8 mouse cellular contexts compared by ENCODE assay signal in genomic region chr17:40934420-40935231, GRCm38 (mm10). TPM values are rescaled to one million over a fixed set of nuclear protein-coding genes. Genes with fewer than 3 reads are reported as not detected.
DNase-seq lines count a peak whose midpoint lies in the region; ATAC-seq and TF ChIP-seq lines count a peak whose summit lies in the region.

Gene Mut, plus strand, starts transcription at chr17:40934685.
Gene Cenpq, minus strand, starts transcription at chr17:40935047.

- peak within 1 kb of the TSS; percentile 74 for H3K4me3 ChIP-seq in embryonic facial prominence, embryonic 13.5 days
- H3K4me3 ChIP-seq in kidney, adult 2 months (ENCODE audit: insufficient read depth, low read depth, low read length): peak within 1 kb of the TSS; percentile 90
- H3K4me3 ChIP-seq in limb, embryonic 12.5 days (replicated peaks): peak within 1 kb of the TSS; percentile 66
- peak within 1 kb of the TSS; percentile 78 for H3K4me3 ChIP-seq in midbrain, embryonic 15.5 days
- H3K4me3 ChIP-seq in spleen, adult 2 months (ENCODE audit: extremely low read depth, insufficient read depth, insufficient read length): peak within 1 kb of the TSS; percentile 86

- DNase-seq in 3134 (ENCODE audit: extremely low read depth, insufficient read length, low spot score): peak; percentile 98
- peak; percentile 97 to 98 for DNase-seq in adrenal gland, postnatal 36 days
- DNase-seq in heart, adult 18-20 months: peak; percentile 99
- DNase-seq in kidney, adult 2 months: peak; percentile 99
- DNase-seq in spleen, adult 2 months (ENCODE audit: low read depth in 1 of 2, low spot score in 2 of 2): peak; percentile 89 to 91

- H3K4me1 ChIP-seq in embryonic facial prominence, embryonic 13.5 days: peaks cover 7% of the 10 kb centered on the region
- H3K4me1 ChIP-seq in kidney, adult 2 months (ENCODE audit: control insufficient read depth, insufficient read depth, low read length): 0 out of 2 replicates have a peak, but pooled peaks cover 3% of the 10 kb centered on the region
- H3K4me1 ChIP-seq in limb, embryonic 12.5 days (replicated peaks): peaks cover 3% of the 10 kb centered on the region; the same call in 1 of the 2 replicates
- H3K4me1 ChIP-seq in midbrain, embryonic 15.5 days: peaks cover 14% of the 10 kb centered on the region
- no peaks in the 10 kb centered on the region for H3K4me1 ChIP-seq in spleen, adult 2 months (ENCODE audit: control insufficient read depth, insufficient read depth, insufficient read length)

- no peaks in the 10 kb centered on the region for H3K9me3 ChIP-seq in embryonic facial prominence, embryonic 13.5 days
- no peaks in the 10 kb centered on the region for H3K9me3 ChIP-seq in limb, embryonic 12.5 days
- H3K9me3 ChIP-seq in midbrain, embryonic 15.5 days: no peaks in the 10 kb centered on the region

- peak; percentile 42 for TF ChIP-seq POLR2A in kidney, adult 2 months (IDR thresholded peaks at IDR 0.05; ENCODE audit: low read depth, low read length)
- TF ChIP-seq POLR2A in spleen, adult 2 months (IDR thresholded peaks at IDR 0.05; ENCODE audit: low read depth, low read length): no peak; the same call in 1 of the 2 replicates

- no peak for TF ChIP-seq CTCF in kidney, adult 2 months (conservative IDR thresholded peaks at IDR 0.05; ENCODE audit: insufficient read depth, insufficient read length, low read depth, low read length)
- no peak for TF ChIP-seq CTCF in spleen, adult 2 months (IDR thresholded peaks at IDR 0.05; ENCODE audit: extremely low read depth, insufficient read depth, insufficient read length, insufficient replicate concordance)

- WGBS in embryonic facial prominence, embryonic 13.5 days: under 1% methylated on average over 50 of the region's 50 CpGs
- WGBS in kidney, adult 2 months: under 1% methylated on average over 50 of the region's 50 CpGs
- WGBS in limb, embryonic 12.5 days: under 1% methylated on average over 50 of the region's 50 CpGs
- under 1% methylated on average over 50 of the region's 50 CpGs for WGBS in midbrain, embryonic 15.5 days
- under 1% methylated on average over 50 of the region's 50 CpGs for WGBS in spleen, adult 2 months

- peak; percentile 99 for ATAC-seq in embryonic facial prominence, embryonic 13.5 days (ENCODE audit: insufficient number of reproducible peaks, insufficient read depth, low FRiP score, low TSS enrichment, low read depth)
- ATAC-seq in limb, embryonic 12.5 days (ENCODE audit: insufficient number of reproducible peaks, insufficient read depth, low FRiP score, low TSS enrichment, low read depth): peak; percentile 99
- ATAC-seq in midbrain, embryonic 15.5 days (replicated peaks): peak; percentile 100

- peak within 1 kb of the TSS; percentile 76 for H3K4me2 ChIP-seq in embryonic facial prominence, embryonic 13.5 days
- H3K4me2 ChIP-seq in limb, embryonic 12.5 days: peak within 1 kb of the TSS; percentile 75
- H3K4me2 ChIP-seq in midbrain, embryonic 15.5 days: peak within 1 kb of the TSS; percentile 85

- no peaks in the 10 kb centered on the region for H3K27me3 ChIP-seq in embryonic facial prominence, embryonic 13.5 days
- H3K27me3 ChIP-seq in kidney, adult 2 months (replicated peaks; ENCODE audit: control insufficient read depth, insufficient read depth, low read length): no peaks in the 10 kb centered on the region
- H3K27me3 ChIP-seq in limb, embryonic 12.5 days: no peaks in the 10 kb centered on the region
- H3K27me3 ChIP-seq in midbrain, embryonic 15.5 days (replicated peaks): no peaks in the 10 kb centered on the region
- no peaks in the 10 kb centered on the region for H3K27me3 ChIP-seq in spleen, adult 2 months (ENCODE audit: control insufficient read depth, insufficient read depth, low read length)

- peak within 1 kb of the TSS; percentile 78 for H3K9ac ChIP-seq in embryonic facial prominence, embryonic 13.5 days
- H3K9ac ChIP-seq in limb, embryonic 12.5 days (replicated peaks): peak within 1 kb of the TSS; percentile 66
- H3K9ac ChIP-seq in midbrain, embryonic 15.5 days: peak within 1 kb of the TSS; percentile 62

- peaks cover 18% of the 10 kb centered on the region for H3K36me3 ChIP-seq in embryonic facial prominence, embryonic 13.5 days
- H3K36me3 ChIP-seq in kidney, adult 2 months (ENCODE audit: control insufficient read depth, insufficient read depth, low read length): peaks cover 3% of the 10 kb centered on the region; the same call in 1 of the 2 replicates
- peaks cover 16% of the 10 kb centered on the region for H3K36me3 ChIP-seq in limb, embryonic 12.5 days
- no peaks in the 10 kb centered on the region for H3K36me3 ChIP-seq in midbrain, embryonic 15.5 days (replicated peaks)
- peaks cover 3% of the 10 kb centered on the region; the same call in 1 of the 2 replicates for H3K36me3 ChIP-seq in spleen, adult 2 months (ENCODE audit: control insufficient read depth, insufficient read depth, low read length)

- H3K27ac ChIP-seq in embryonic facial prominence, embryonic 13.5 days: peak within 1 kb of the TSS; percentile 96
- peak within 1 kb of the TSS; percentile 99 for H3K27ac ChIP-seq in kidney, adult 2 months (ENCODE audit: insufficient read depth, low read depth, low read length)
- peak within 1 kb of the TSS; percentile 93 for H3K27ac ChIP-seq in limb, embryonic 12.5 days
- peak within 1 kb of the TSS; percentile 94 for H3K27ac ChIP-seq in midbrain, embryonic 15.5 days
- peak within 1 kb of the TSS; percentile 76 for H3K27ac ChIP-seq in spleen, adult 2 months (ENCODE audit: insufficient read depth, low read length)

RNA-seq across cellular contexts. Expression of gene Mut, which starts in this region (rescaled TPM):
- total RNA-seq in adrenal gland, postnatal 36 days (2021): 100 to 1,000 TPM; 141 to 203 TPM
- 37.4 and 40.3 TPM in 2 replicates for polyA plus RNA-seq in embryonic facial prominence, embryonic 13.5 days (2015; fragmentation: Nextera tagmentation; extraction: Ambion mirVana)
- total RNA-seq in heart, adult 18-20 months (2021): 100 to 1,000 TPM; 148 to 177 TPM
- polyA plus RNA-seq in kidney, adult 2 months (2012; rRNA removed): 60.7 and 73.0 TPM in 2 replicates
- 35.8 and 37.1 TPM in 2 replicates for polyA plus RNA-seq in limb, embryonic 12.5 days (2016; fragmentation: Nextera tagmentation; extraction: Ambion mirVana)
- 19.0 and 19.4 TPM in 2 replicates for polyA plus RNA-seq in midbrain, embryonic 15.5 days (2015; fragmentation: Nextera tagmentation; extraction: Ambion mirVana)
- 3.1 and 3.5 TPM in 2 replicates for polyA plus RNA-seq in spleen, adult 2 months (2012; rRNA removed)

RNA-seq across cellular contexts. Expression of gene Cenpq, which starts in this region (rescaled TPM):
- total RNA-seq in adrenal gland, postnatal 36 days (2021): 10 to 100 TPM in 1 of 2 experiments, 1 to 10 TPM in 1; 7.5 to 11.8 TPM
- 29.2 and 30.6 TPM in 2 replicates for polyA plus RNA-seq in embryonic facial prominence, embryonic 13.5 days (2015; fragmentation: Nextera tagmentation; extraction: Ambion mirVana)
- total RNA-seq in heart, adult 18-20 months (2021): 1 to 10 TPM; 5.7 to 6.6 TPM
- polyA plus RNA-seq in kidney, adult 2 months (2012; rRNA removed): 0.56 and 1.0 TPM in 2 replicates
- 32.1 and 33.7 TPM in 2 replicates for polyA plus RNA-seq in limb, embryonic 12.5 days (2016; fragmentation: Nextera tagmentation; extraction: Ambion mirVana)
- polyA plus RNA-seq in midbrain, embryonic 15.5 days (2015; fragmentation: Nextera tagmentation; extraction: Ambion mirVana): 8.5 and 8.6 TPM in 2 replicates
- 1.3 and 1.5 TPM in 2 replicates for polyA plus RNA-seq in spleen, adult 2 months (2012; rRNA removed)

Comparison
In these comparisons a context has a peak if more than half of its experiments do, and no peak if none do; other contexts are left out.
1. Peak in every context shown above with its lines: DNase-seq, ATAC-seq, H3K4me3 ChIP-seq and H3K27ac ChIP-seq.